Mouse (Mus musculus): ENCODE measurements around the gene Tmem210.

The Tmem210 gene

GRCm38 (mm10) chr2:25293706-25294105 lies 5.8 kb downstream of the Tmem210 start:
- no peak for DNase-seq (ENCODE audit: low read depth, low spot score)

DNA sequence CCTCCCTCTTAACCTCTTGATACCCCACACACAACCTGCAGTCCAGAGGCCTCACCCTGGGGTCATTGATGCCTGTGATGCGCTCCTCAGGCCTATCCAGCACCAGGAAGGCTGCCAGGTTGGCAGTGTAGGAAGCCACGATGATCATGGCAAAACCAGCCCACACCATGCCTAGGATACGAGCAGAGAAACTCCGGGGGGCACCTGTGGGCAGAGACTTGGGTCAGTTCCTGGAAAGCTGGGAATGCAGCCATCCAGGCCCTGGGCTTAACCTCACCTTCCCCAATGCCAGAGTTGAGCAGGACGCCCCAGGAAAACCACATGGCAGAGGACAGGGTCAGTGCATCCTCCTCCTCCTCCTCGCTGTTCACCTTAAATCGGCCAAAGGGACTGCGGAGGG lies 9.1 kb downstream of the Tmem210 start:
- no peak for DNase-seq (ENCODE audit: low read depth, low spot score)

GRCm38 (mm10) chr2:25298046-25298445 lies 10.1 kb downstream of the Tmem210 start:
- DNase-seq (ENCODE audit: low read depth, low spot score): no peak

- DNase-seq (ENCODE audit: low read depth, low spot score): no peak
Observed at GRCm38 (mm10) chr2:25303452-25303851, 15.5 kb downstream of the Tmem210 start.

GRCm38 (mm10) chr2:25303931-25304656 lies 16.1 kb downstream of the Tmem210 start:
- no peak for DNase-seq (ENCODE audit: low read depth, low spot score)

DNA sequence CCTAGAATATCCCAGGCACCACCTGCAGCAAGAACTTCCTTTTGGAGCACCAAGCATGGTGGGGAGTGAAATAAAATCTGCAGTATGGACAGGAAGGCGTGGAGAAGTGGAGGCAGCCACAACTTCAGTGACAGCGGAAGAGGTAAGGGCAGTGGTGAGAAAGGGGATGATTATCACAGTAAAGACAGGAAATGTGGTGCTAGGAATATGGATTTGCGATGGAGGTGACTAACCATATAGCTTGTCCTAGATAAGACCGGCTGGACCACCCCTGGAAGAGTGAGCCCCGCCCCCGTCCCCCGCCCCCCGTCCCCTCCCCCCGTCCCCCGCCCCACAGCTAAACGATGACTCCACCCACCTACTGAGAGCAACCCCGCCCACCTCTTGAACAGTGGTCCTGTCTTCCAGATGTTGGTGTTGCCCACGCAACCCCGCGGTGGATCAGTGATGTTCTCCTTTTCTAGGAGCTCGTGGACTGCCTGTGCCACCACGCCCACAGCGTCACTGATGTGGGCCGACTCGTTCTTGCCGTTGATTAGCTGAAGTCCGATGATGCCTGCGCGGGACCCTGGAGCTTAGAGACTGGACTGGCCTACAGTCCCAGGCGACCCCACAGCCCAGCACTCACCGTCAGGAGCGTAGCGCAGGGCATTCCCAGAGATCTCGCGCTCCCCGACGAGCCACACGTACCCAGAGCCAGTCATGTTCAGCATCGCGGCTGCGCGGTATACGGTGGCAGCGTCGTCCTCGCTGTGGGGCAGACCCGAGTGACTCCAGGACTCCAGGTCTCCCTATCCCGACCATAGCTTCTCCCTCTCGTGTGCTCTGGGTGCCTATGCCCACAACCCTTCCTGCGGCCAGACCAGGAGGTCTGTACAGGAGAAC lies 17.0 kb downstream of the Tmem210 start:
- no peak for DNase-seq (ENCODE audit: low read depth, low spot score)

DNA sequence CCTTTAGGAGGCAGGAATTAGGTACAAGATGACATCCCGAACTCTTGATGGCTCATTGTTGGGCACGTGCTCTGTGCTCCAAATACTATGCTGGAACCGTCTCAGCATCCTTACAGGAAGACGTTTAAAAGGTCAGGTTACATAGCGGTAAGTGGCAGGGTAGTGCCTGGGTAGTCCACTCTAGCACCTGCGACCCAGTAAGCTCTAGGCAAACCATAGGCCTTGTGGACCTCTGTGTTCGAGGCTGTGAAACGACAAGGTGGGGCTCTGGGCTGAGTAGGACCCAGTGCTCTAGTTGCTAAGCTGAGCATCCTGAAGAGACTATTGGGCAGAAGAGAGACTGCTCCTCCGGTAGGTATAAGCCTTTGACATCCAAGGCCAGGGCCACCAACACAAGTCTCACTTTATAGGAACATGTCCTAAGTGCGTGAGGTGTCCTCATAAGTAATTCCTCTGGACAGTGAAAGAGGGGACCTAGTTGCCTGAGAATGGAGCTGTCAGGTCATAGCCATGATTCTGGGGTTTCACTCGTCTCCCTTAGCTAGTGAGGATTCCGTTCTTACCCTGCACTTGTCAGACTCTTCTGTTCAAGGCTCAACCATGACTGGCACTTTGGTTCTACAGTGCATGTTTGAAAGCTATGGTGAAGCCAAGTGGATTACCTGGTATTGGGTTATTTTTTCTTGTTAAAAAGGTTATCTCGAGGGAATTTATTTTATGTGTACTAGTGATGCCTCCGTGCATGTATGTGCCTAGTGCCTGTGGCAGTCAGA lies 17.8 kb downstream of the Tmem210 start:
- no peak for DNase-seq (ENCODE audit: low read depth, low spot score)

DNA sequence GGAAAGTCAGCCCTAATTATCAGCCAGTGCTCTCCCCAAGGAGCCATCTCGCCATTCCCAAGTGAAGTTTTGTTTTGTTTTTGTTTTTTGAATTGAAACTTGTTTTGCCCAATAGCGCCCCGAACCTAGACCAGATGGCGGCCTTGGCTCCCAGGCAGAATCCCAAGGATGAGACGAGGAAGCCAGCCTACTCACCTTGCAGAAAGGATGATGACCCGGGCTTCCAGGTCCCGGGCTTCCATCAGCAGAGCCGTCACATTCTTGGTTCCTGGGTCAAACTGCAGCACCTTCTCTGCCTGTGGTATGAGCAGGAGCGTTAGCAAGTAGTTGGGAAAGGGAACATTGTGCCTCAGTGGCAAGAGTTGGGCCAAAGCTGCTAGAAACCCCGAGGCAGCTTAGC lies 22.2 kb downstream of the Tmem210 start:
- no peak for DNase-seq (ENCODE audit: low read depth, low spot score)

GRCm38 (mm10) chr2:25310969-25311368 lies 23.0 kb downstream of the Tmem210 start:
- no peak for DNase-seq (ENCODE audit: low read depth, low spot score)

DNA sequence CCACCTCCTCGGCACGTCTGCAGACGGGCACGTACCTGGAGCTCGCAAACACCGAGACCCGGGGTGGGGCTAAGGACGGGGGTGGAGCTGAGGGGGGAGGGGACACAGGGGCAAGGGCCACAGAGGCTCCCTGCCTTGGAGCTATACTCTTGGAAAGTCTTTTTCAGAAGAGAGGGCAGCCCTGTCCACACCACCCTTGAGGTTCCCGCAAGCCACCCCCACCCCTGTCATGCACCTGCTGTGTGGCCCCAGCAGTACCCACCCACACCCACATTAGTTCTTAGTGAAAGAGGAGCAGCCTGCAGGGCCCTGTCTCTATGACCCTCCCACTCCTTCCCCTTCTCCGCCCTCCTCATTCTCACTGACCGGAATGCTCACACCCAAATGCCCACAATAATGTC lies 23.5 kb downstream of the Tmem210 start:
- DNase-seq (ENCODE audit: low read depth, low spot score): no peak

- no peak for DNase-seq (ENCODE audit: low read depth, low spot score)
Observed at GRCm38 (mm10) chr2:25318119-25318966, 30.4 kb downstream of the Tmem210 start.

DNA sequence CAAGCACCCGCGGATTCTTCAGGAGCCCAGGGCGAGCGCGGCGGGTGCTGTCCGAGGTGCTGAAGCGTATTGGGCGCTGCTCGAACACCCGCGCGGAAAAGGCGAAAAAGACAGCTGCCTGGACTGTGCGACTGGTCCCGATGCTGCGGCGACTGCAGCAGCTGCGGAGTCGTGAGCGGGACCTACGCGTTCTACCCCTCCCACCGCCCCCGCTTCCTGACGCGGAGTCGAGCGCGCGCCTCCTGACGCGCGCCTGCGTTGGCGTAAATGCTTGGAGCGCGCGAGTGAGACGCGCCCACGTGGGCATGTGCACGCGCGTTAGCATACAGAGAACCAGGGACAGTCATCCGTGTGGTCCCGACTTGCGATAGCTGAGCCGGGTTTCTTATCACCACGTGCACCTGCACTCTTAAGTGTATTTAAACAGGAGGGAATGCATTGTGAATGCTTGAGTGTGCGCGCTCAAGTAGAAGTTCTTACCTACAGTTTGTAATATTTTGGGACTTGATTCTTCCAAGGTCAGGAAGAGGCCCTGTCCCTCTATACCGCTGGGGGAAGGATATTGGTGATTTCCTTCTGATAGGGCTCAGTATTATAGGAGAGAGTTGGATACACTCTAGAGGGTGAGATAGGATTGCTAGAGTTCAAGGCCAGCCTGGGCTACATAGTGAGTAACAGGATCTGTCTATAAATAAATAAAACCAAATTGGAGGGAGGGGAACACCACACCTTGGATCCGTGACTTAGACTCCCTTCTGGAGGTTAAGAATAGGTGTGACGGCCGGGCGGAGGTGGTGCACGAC lies 31.2 kb downstream of the Tmem210 start, which contains the start of gene Grin1:
Grin1 (minus strand) TSS at position 217 of the 803 bp plus-strand sequence.
- DNase-seq (ENCODE audit: low read depth, low spot score): peak; percentile 48

DNA sequence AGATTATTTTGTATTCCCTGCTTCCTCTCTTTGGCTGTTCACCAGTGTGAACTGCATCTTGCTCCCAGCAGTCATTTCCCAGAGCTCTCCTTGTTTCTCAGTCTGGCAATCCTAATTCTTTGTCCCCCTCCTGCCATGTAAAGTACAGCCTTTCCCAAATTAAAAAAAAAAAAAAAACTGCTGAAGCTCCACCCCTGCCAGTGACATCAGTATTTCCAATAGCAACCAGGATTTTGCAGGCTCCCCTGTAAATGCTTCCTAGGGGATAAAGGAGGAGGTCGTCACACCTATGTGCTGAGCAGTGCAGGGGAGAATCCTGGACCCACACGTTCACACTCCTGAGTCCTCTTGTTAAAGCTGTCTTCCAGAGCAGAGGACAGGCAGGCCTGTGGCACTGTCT lies 32.1 kb downstream of the Tmem210 start:
- no peak for DNase-seq (ENCODE audit: low read depth, low spot score)

GRCm38 (mm10) chr2:25326036-25326435 lies 38.1 kb downstream of the Tmem210 start:
- DNase-seq (ENCODE audit: low read depth, low spot score): no peak

GRCm38 (mm10) chr2:25328440-25328839 lies 40.5 kb downstream of the Tmem210 start:
- no peak for DNase-seq (ENCODE audit: low read depth, low spot score)

DNA sequence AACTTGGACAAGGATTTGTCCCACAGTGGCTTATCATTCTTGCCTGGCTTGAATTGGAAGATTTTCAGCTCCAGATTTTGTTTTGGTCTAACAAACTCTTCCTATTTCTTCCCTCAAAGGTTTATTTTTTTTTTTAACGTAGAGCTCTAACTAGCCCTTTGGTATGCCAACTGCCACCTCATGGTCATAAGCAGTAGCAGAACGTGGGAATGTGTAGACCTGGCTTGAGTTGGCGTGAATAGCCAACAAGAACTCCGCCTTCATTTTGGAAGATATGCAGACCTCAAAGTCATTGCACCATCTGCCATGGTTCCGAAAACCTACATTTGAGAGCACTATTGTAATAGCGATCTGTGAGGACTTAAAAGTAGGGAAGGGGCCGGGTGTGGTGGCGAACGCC lies 43.5 kb downstream of the Tmem210 start:
- DNase-seq (ENCODE audit: low read depth, low spot score): no peak

DNA sequence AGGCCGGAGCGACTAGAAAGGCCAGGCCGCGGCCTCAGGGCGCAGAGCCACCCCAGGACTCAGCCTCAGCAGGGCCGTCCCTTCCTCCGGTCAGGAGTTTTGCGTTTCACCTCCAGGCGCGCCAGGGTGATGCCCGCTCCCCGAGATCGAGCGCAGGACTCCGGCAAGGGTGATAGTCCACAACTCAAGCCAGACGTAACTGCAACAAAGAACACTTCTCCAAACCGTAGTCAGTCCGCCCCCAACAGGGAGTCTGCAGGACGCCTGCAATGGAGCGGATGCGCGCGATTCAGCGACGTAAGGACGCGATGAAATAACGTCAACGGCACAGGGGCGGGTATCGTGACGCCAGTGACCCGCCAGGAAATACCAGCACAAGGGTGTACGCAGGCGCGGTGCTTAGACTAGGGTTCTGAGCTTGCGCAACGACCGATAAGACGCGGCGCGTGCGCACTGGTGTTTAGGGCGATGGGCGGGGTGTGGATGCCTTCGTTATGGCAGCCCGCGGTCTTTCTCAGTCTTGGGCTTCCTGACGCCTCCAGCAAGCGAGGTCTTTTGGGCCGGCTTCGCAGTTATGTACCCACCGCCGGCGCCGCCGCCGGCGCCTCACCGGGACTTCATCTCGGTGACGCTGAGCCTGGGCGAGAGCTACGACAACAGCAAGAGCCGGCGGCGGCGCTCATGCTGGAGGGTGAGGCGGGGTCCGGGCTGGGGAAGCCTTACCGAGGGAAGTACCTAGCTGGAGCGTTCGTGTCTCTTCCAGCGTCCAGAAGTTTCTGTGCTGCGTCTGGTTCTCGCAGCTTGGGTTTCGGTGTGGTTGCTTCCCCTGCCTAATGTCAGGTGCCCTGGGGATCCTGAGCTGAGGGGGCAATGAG lies 44.6 kb downstream of the Tmem210 start, which contains the start of gene Man1b1:
Man1b1 (plus strand) TSS at position 53 of the 875 bp plus-strand sequence.
- peak; percentile 98 for DNase-seq (ENCODE audit: low read depth, low spot score)

DNA sequence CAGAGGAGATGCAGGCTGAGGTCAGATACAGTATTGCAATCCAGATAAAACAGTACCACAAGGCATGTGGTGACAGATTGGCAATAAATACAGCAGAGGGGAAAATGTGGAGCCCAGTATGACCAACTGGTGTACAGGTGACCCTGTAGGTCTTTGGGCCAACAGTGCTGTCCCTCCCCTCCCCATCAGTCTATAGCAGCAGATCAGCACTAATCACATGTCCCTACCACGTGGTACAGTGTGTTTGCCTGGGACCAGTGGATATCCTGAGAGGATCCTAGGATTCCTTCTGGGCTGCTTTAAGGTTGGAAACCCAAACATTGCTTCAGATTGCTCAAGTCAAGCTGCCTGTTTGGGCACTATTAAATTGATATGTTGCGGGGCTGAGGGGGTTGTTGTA lies 45.6 kb downstream of the Tmem210 start:
- no peak for DNase-seq (ENCODE audit: low read depth, low spot score)

GRCm38 (mm10) chr2:25338303-25338702 lies 50.4 kb downstream of the Tmem210 start:
- no peak for DNase-seq (ENCODE audit: low read depth, low spot score)
